Mouse (Mus musculus) left cerebral cortex, adult 18-20 months (tissue): ENCODE results near the gene Mrgprd. TPM values are rescaled to one million over a fixed set of nuclear protein-coding genes. Genes with fewer than 3 reads are reported as not detected.

Source experiments
- DNase-seq, 2 experiments: peaks; one replicate each; pipeline ENCODE4 v3.0.0; 2021 to 2022; ENCODE audit warnings: low spot score in 2 of 2, mixed read lengths in 1 of 2
- total RNA-seq, 2 experiments: library from RNA; stranded (reverse); gene quantifications; 2 replicates each; pipeline ENCODE4 v1.2.3; 2021

Gene Mrgprd
- total RNA-seq, 2 experiments from 2014 or later: not detected

GRCm38 (mm10) chr7:145302488-145303285, 11.9 kb upstream of the Mrgprd start:
- no peak for DNase-seq

GRCm38 (mm10) chr7:145304153-145304552, 10.5 kb upstream of the Mrgprd start:
- DNase-seq: no peak

- DNase-seq: no peak
These were observed 7.0 kb upstream of the Mrgprd start for GRCm38 (mm10) chr7:145307636-145308035.

GRCm38 (mm10) chr7:145308061-145308675, 6.5 kb upstream of the Mrgprd start:
- DNase-seq: no peak

GRCm38 (mm10) chr7:145308866-145309265, 5.8 kb upstream of the Mrgprd start:
- DNase-seq: no peak

- no peak for DNase-seq
These were observed 4.8 kb upstream of the Mrgprd start for GRCm38 (mm10) chr7:145309877-145310276.

GRCm38 (mm10) chr7:145310526-145310925, 4.1 kb upstream of the Mrgprd start:
- DNase-seq: no peak

GRCm38 (mm10) chr7:145312137-145312536, 2.5 kb upstream of the Mrgprd start:
- DNase-seq: no peak

GRCm38 (mm10) chr7:145317522-145317921, 2.9 kb downstream of the Mrgprd start:
- no peak for DNase-seq

- peak; percentile 22 to 33 for DNase-seq
These were observed 4.8 kb downstream of the Mrgprd start for GRCm38 (mm10) chr7:145319481-145319880.

GRCm38 (mm10) chr7:145323607-145324006, 9.0 kb downstream of the Mrgprd start:
- DNase-seq: no peak

- no peak for DNase-seq
These were observed 11.1 kb downstream of the Mrgprd start for GRCm38 (mm10) chr7:145325697-145326096.

- DNase-seq: no peak
These were observed 15.3 kb downstream of the Mrgprd start for GRCm38 (mm10) chr7:145329982-145330381.

GRCm38 (mm10) chr7:145330641-145331040, 16.0 kb downstream of the Mrgprd start:
- DNase-seq: no peak

- DNase-seq: no peak
These were observed 17.9 kb downstream of the Mrgprd start for GRCm38 (mm10) chr7:145332376-145333041.

- DNase-seq: no peak
These were observed 19.3 kb downstream of the Mrgprd start for GRCm38 (mm10) chr7:145333936-145334335.

GRCm38 (mm10) chr7:145334428-145335027, 19.9 kb downstream of the Mrgprd start:
- DNase-seq: no peak

GRCm38 (mm10) chr7:145335199-145335598, 20.6 kb downstream of the Mrgprd start:
- DNase-seq: peak in 1 of 2 experiments; percentile 20

- no peak for DNase-seq
These were observed 21.1 kb downstream of the Mrgprd start for GRCm38 (mm10) chr7:145335616-145336332.

- DNase-seq: no peak
These were observed 23.3 kb downstream of the Mrgprd start for GRCm38 (mm10) chr7:145337889-145338288.
